Mouse (Mus musculus) layer of hippocampus, postnatal 14 days (tissue): ENCODE measurements around the gene Cped1. TPM values are rescaled to one million over a fixed set of nuclear protein-coding genes. Genes with fewer than 3 reads are reported as not detected.
"Not testable (repeated sequence)": the region's sequence is repeated elsewhere in the genome, so short reads cannot be mapped to it uniquely, and the experiment has no call there.

Source experiments
- DNase-seq, 2 experiments: peaks; one replicate each; pipeline ENCODE4 v3.0.0; 2021 to 2022; ENCODE audit warnings: low spot score in 2 of 2, mixed read lengths in 1 of 2
- total RNA-seq, 2 experiments: library from RNA; stranded (reverse); gene quantifications; 2 replicates each; pipeline ENCODE4 v1.2.3; 2021

The Cped1 gene
- total RNA-seq, 2 experiments from 2014 or later = 1.4 to 2.7 TPM

GRCm38 (mm10) chr6:22025584-22026357, 40.1 kb downstream of the Cped1 start:
- no peak for DNase-seq

GRCm38 (mm10) chr6:22026358-22026673, 40.6 kb downstream of the Cped1 start:
- no peak for DNase-seq

- peak in 1 of 2 experiments; percentile 27 for DNase-seq
Observed at GRCm38 (mm10) chr6:22026761-22027594, 41.3 kb downstream of the Cped1 start.

GRCm38 (mm10) chr6:22027854-22028253, 42.1 kb downstream of the Cped1 start:
- no peak for DNase-seq

- DNase-seq = no peak
Observed at GRCm38 (mm10) chr6:22030381-22030780, 44.7 kb downstream of the Cped1 start.

- no peak for DNase-seq
Observed at GRCm38 (mm10) chr6:22033188-22033587, 47.5 kb downstream of the Cped1 start.

GRCm38 (mm10) chr6:22035408-22035807, 49.7 kb downstream of the Cped1 start:
- no peak for DNase-seq

- DNase-seq = no peak
Observed at GRCm38 (mm10) chr6:22035895-22036294, 50.2 kb downstream of the Cped1 start.

- no peak for DNase-seq
Observed at GRCm38 (mm10) chr6:22036396-22036795, 50.7 kb downstream of the Cped1 start.

GRCm38 (mm10) chr6:22036911-22037310, 51.2 kb downstream of the Cped1 start:
- no peak for DNase-seq

GRCm38 (mm10) chr6:22037441-22038050, 51.8 kb downstream of the Cped1 start:
- DNase-seq = no peak

GRCm38 (mm10) chr6:22039666-22040065, 54.0 kb downstream of the Cped1 start:
- not testable (repeated sequence) for DNase-seq

GRCm38 (mm10) chr6:22044880-22045605, 59.3 kb downstream of the Cped1 start:
- no peak for DNase-seq

GRCm38 (mm10) chr6:22047101-22047500, 61.4 kb downstream of the Cped1 start:
- no peak for DNase-seq

GRCm38 (mm10) chr6:22049093-22049492, 63.4 kb downstream of the Cped1 start:
- peak in 1 of 2 experiments; percentile 13 for DNase-seq

- DNase-seq = no peak
Observed at GRCm38 (mm10) chr6:22051526-22051925, 65.8 kb downstream of the Cped1 start.

GRCm38 (mm10) chr6:22053014-22053413, 67.3 kb downstream of the Cped1 start:
- DNase-seq = no peak

- DNase-seq = no peak
Observed at GRCm38 (mm10) chr6:22064341-22064740, 78.6 kb downstream of the Cped1 start.

GRCm38 (mm10) chr6:22070603-22071322, 85.0 kb downstream of the Cped1 start:
- DNase-seq = peak in 1 of 2 experiments; percentile 11

GRCm38 (mm10) chr6:22071323-22071840, 85.7 kb downstream of the Cped1 start:
- peak in 1 of 2 experiments; percentile 1 for DNase-seq
